In genomic region chr3:18707730-18708129, GRCm38 (mm10) we compare ENCODE assay signal across 19 mouse cellular contexts.
"Had no signal": no experiment of that assay in that cellular context is flagged by ENCODE, and none has a peak within 500 bp of the region (broad histone marks: within the 10 kb centered on the region; RNA-seq: fewer than 3 reads in every experiment).

No protein-coding gene starts in this region.

- H3K4me1 ChIP-seq: midbrain, embryonic 10.5 days; midbrain, embryonic 12.5 days; neural tube, embryonic 13.5 days; neural tube, embryonic 15.5 days had no signal

- H3K9ac ChIP-seq: lung, embryonic 14.5 days; midbrain, embryonic 12.5 days; neural tube, embryonic 13.5 days; neural tube, embryonic 15.5 days had no signal

- DNase-seq: lung, adult 18-20 months; lung, embryonic 14.5 days; lung, postnatal 10 days; lung, postnatal 4 days; midbrain, embryonic 14.5 days; retina, postnatal 1 day; right cerebral cortex, adult 18-20 months; right cerebral cortex, postnatal 25 days; right cerebral cortex, postnatal 4 days; spleen, adult 18-20 months; thymus, adult 18-20 months; thymus, postnatal 14 days; thymus, postnatal 36 days had no signal

- H3K9me3 ChIP-seq: midbrain, embryonic 10.5 days; midbrain, embryonic 12.5 days; neural tube, embryonic 13.5 days; neural tube, embryonic 15.5 days had no signal

- H3K27ac ChIP-seq: midbrain, embryonic 10.5 days; midbrain, embryonic 12.5 days; neural tube, embryonic 13.5 days; neural tube, embryonic 15.5 days had no signal

- H3K4me2 ChIP-seq: lung, embryonic 14.5 days; midbrain, embryonic 12.5 days; neural tube, embryonic 13.5 days; neural tube, embryonic 15.5 days had no signal

- H3K27me3 ChIP-seq: midbrain, embryonic 12.5 days; neural tube, embryonic 13.5 days; neural tube, embryonic 15.5 days had no signal

- H3K4me3 ChIP-seq: midbrain, embryonic 10.5 days; midbrain, embryonic 12.5 days; myocyte; neural tube, embryonic 13.5 days; neural tube, embryonic 15.5 days had no signal

- ATAC-seq: midbrain, embryonic 16.5 days had no signal

- H3K36me3 ChIP-seq: midbrain, embryonic 10.5 days; midbrain, embryonic 12.5 days; neural tube, embryonic 13.5 days; neural tube, embryonic 15.5 days had no signal
